8 mouse cellular contexts compared by ENCODE assay signal in genomic region chr5:23843674-23844530, GRCm38 (mm10). TPM values are rescaled to one million over a fixed set of nuclear protein-coding genes. Genes with fewer than 3 reads are reported as not detected.
A peak's percentile ranks its signal among the peaks of the same experiment; 100 is the strongest.
DNase-seq lines count a peak whose midpoint lies in the region; ATAC-seq lines count a peak whose summit lies in the region.

TSS of gene Tomm7 (minus strand) at chr5:23844161.

- peak; percentile 98 to 99 for DNase-seq in adrenal gland, adult (ENCODE audit: inconsistent age in 2 of 2, low spot score in 1 of 2)
- DNase-seq in embryo, embryonic 10.5 days (ENCODE audit: low spot score) = peak; percentile 99
- peak; percentile 98 for DNase-seq in gastrocnemius, postnatal 14 days
- DNase-seq in left cerebral cortex, postnatal 10 days (ENCODE audit: extremely low spot score in 1 of 2, low spot score in 2 of 2) = peak; percentile 97 to 99
- DNase-seq in right cerebral cortex, postnatal 25 days = peak; percentile 96
- peak; percentile 97 to 98 for DNase-seq in urinary bladder, postnatal 4 days (ENCODE audit: low spot score in 2 of 2)

- ATAC-seq in inflammation-experienced regulatory T-cells, adult 6 months = peak; percentile 96
- ATAC-seq in megakaryocyte-erythroid progenitor cell, adult 5-6 weeks (replicated peaks; ENCODE audit: low FRiP score, low TSS enrichment, poor library complexity, severe bottlenecking) = peak; percentile 97

- intact Hi-C loops in gastrocnemius, postnatal 14 days (cut with DNase I; ENCODE audit: low total_unique reads) = no loop called here
- intact Hi-C loops in left cerebral cortex, postnatal 10 days (cut with DNase I) = no loop called here

RNA-seq across cellular contexts. Expression of gene Tomm7, which starts in this region (rescaled TPM):
- total RNA-seq in gastrocnemius, postnatal 14 days (2021) = 10 to 100 TPM; 48.3 to 51.0 TPM
- polyA plus RNA-seq in inflammation-experienced regulatory T-cells, adult 6 months (2017; shearing (Covaris generic)) = 100 to 1,000 TPM in 2 of 3 experiments, 10 to 100 TPM in 1; 73.2 to 127 (median 116) TPM
- 10 to 100 TPM; 73.7 to 74.5 TPM for total RNA-seq in left cerebral cortex, postnatal 10 days (2021)
- total RNA-seq in megakaryocyte-erythroid progenitor cell, adult 5-6 weeks (2014; fragmentation: Nextera tagmentation) = 98.3 and 122 TPM in 2 replicates
- 241 and 274 TPM in 2 replicates for total RNA-seq in megakaryocyte-erythroid progenitor cell, adult 5-6 weeks (2017)

Comparison
In these comparisons a context has a peak if more than half of its experiments do, and no peak if none do; other contexts are left out.
1. Peak in every context shown above with its lines: DNase-seq and ATAC-seq.